Mouse (Mus musculus) bone marrow macrophage, adult 2 months (primary cell): Measurements from ENCODE around the gene Mxi1.

Experiments
- CTCF ChIP-seq: IDR thresholded peaks from 2 replicates; pipeline ENCODE4 v1.5.1; 2012; ENCODE audit warnings: low read depth, mild to moderate bottlenecking, low read length, moderate library complexity
- POLR2A ChIP-seq: IDR thresholded peaks from 2 replicates; pipeline ENCODE4 v1.6.1; 2012; ENCODE audit warnings: mild to moderate bottlenecking, low read depth, low read length, borderline replicate concordance

DNA sequence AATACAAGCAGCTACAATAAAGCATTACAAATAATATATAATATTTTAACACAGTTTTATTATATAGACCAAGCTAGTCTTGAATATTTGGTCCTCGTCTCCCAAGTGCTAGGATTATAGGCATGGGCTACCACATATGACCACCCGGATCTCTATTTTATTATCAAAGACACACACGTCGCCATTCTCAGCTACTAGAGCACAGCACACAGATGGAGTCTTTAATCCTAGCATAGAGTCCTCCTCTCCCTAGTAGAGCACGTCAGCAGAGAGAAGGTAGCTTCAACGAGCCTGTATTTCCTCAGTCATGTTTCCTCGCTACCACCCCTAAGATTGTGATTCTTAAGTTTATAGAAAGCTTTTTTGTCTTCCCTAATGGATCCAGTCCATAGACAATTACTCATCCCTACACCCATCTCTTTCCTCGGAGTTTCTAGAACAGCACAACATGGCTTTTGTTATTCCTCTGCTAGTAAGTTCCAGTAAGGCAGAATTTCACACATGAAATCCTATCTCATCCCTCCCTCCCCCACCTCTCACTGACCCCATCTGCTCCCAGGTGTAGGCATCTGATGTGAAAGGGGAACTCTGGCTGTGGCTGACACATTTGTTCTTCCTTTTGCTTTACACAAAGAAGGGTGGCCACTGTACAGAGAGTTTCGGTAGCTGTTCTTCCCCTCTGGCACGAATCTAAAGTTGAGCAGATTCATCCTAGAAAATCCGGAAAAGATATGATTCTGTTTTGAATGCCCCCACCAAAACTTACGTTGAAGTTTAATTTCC is 87.3 kb downstream of the Mxi1 start:
- no peak for TF ChIP-seq POLR2A
- no peak for TF ChIP-seq CTCF
